Mouse (Mus musculus): ENCODE measurements at regions not wholly inside any gene's neighbourhood (a gene's known extent, or its start where the extent isn't known, plus 50 kb on each side); places are given as distances from the start of the nearest gene placed in this dataset.

- TF ChIP-seq CTCF (IDR thresholded peaks at IDR 0.05; ENCODE audit: insufficient read depth, low read depth, low read length): no peak
- TF ChIP-seq POLR2A (IDR thresholded peaks at IDR 0.05; ENCODE audit: insufficient read depth, low read depth, low read length): no peak
- H3K27ac ChIP-seq (ENCODE audit: insufficient read depth, low read depth, low read length): no peak overlapping the region
- no peaks in the 10 kb centered on the region for H3K4me1 ChIP-seq (ENCODE audit: control insufficient read depth, insufficient read depth, low read length)
- H3K4me3 ChIP-seq (ENCODE audit: insufficient read depth, low read depth, low read length): peak overlapping the region; percentile 19; the same call in 1 of the 2 replicates
- WGBS: 59% methylated on average over 21 of the region's 21 CpGs
Measured at GRCm38 (mm10) chr3:54587127-54587995, 105.2 kb upstream of the Supt20 start.

- WGBS: 79% methylated on average over 5 of the region's 5 CpGs
- Histone ChIP-seq H3K4me1 (ENCODE audit: control insufficient read depth, insufficient read depth, low read length) (no peaks in the 10 kb centered on the region), H3K4me3 (ENCODE audit: insufficient read depth, low read depth, low read length) (no peak overlapping the region), H3K27ac (ENCODE audit: insufficient read depth, low read depth, low read length) (no peak overlapping the region)
- TF ChIP-seq CTCF (IDR thresholded peaks at IDR 0.05; ENCODE audit: insufficient read depth, low read depth, low read length) (no peak), POLR2A (IDR thresholded peaks at IDR 0.05; ENCODE audit: insufficient read depth, low read depth, low read length) (no peak)
Measured at GRCm38 (mm10) chr3:54588198-54588597, 104.4 kb upstream of the Supt20 start.

GRCm38 (mm10) chr3:54589976-54590375 is 102.6 kb upstream of the Supt20 start:
- no peaks in the 10 kb centered on the region for H3K4me1 ChIP-seq (ENCODE audit: control insufficient read depth, insufficient read depth, low read length)
- WGBS: 79% methylated on average over 9 of the region's 9 CpGs
- no peak overlapping the region for H3K27ac ChIP-seq (ENCODE audit: insufficient read depth, low read depth, low read length)
- TF ChIP-seq CTCF (IDR thresholded peaks at IDR 0.05; ENCODE audit: insufficient read depth, low read depth, low read length) (no peak), POLR2A (IDR thresholded peaks at IDR 0.05; ENCODE audit: insufficient read depth, low read depth, low read length) (no peak)
- no peak overlapping the region for H3K4me3 ChIP-seq (ENCODE audit: insufficient read depth, low read depth, low read length)

- H3K4me3 ChIP-seq (ENCODE audit: insufficient read depth, low read depth, low read length): no peak overlapping the region
Measured at GRCm38 (mm10) chr3:54591160-54591559, 101.4 kb upstream of the Supt20 start.

GRCm38 (mm10) chr3:54592064-54592463 is 100.5 kb upstream of the Supt20 start:
- no peak overlapping the region for H3K4me3 ChIP-seq (ENCODE audit: insufficient read depth, low read depth, low read length)
- 92% methylated on average over 2 of the region's 2 CpGs for WGBS
- no peak overlapping the region for H3K27ac ChIP-seq (ENCODE audit: insufficient read depth, low read depth, low read length)
- TF ChIP-seq CTCF (IDR thresholded peaks at IDR 0.05; ENCODE audit: insufficient read depth, low read depth, low read length) (no peak), POLR2A (IDR thresholded peaks at IDR 0.05; ENCODE audit: insufficient read depth, low read depth, low read length) (no peak)
- no peaks in the 10 kb centered on the region for H3K4me1 ChIP-seq (ENCODE audit: control insufficient read depth, insufficient read depth, low read length)

More at GRCm38 (mm10) chr3:54591160-54591559, 101.4 kb upstream of the Supt20 start:
- H3K27ac ChIP-seq (ENCODE audit: insufficient read depth, low read depth, low read length): no peak overlapping the region
- TF ChIP-seq POLR2A (IDR thresholded peaks at IDR 0.05; ENCODE audit: insufficient read depth, low read depth, low read length) (no peak), CTCF (IDR thresholded peaks at IDR 0.05; ENCODE audit: insufficient read depth, low read depth, low read length) (no peak)
- 74% methylated on average over 3 of the region's 3 CpGs for WGBS
- no peaks in the 10 kb centered on the region for H3K4me1 ChIP-seq (ENCODE audit: control insufficient read depth, insufficient read depth, low read length)

- TF ChIP-seq CTCF (IDR thresholded peaks at IDR 0.05; ENCODE audit: insufficient read depth, low read depth, low read length) (no peak), POLR2A (IDR thresholded peaks at IDR 0.05; ENCODE audit: insufficient read depth, low read depth, low read length) (no peak)
- 78% methylated on average over 14 of the region's 14 CpGs for WGBS
Measured at GRCm38 (mm10) chr3:54592655-54593428, 99.8 kb upstream of the Supt20 start.

GRCm38 (mm10) chr3:54595193-54595592 is 97.4 kb upstream of the Supt20 start:
- Histone ChIP-seq H3K4me3 (ENCODE audit: insufficient read depth, low read depth, low read length) (no peak overlapping the region), H3K4me1 (ENCODE audit: control insufficient read depth, insufficient read depth, low read length) (no peaks in the 10 kb centered on the region), H3K27ac (ENCODE audit: insufficient read depth, low read depth, low read length) (no peak overlapping the region)
- 90% methylated on average over 3 of the region's 3 CpGs for WGBS
- no peak for TF ChIP-seq POLR2A (IDR thresholded peaks at IDR 0.05; ENCODE audit: insufficient read depth, low read depth, low read length)
- TF ChIP-seq CTCF (IDR thresholded peaks at IDR 0.05; ENCODE audit: insufficient read depth, low read depth, low read length): no peak

More at GRCm38 (mm10) chr3:54592655-54593428, 99.8 kb upstream of the Supt20 start:
- Histone ChIP-seq H3K4me3 (ENCODE audit: insufficient read depth, low read depth, low read length) (no peak overlapping the region), H3K4me1 (ENCODE audit: control insufficient read depth, insufficient read depth, low read length) (no peaks in the 10 kb centered on the region), H3K27ac (ENCODE audit: insufficient read depth, low read depth, low read length) (no peak overlapping the region)

- 65% methylated on average over 11 of the region's 11 CpGs for WGBS
- TF ChIP-seq POLR2A (IDR thresholded peaks at IDR 0.05; ENCODE audit: insufficient read depth, low read depth, low read length) (no peak), CTCF (IDR thresholded peaks at IDR 0.05; ENCODE audit: insufficient read depth, low read depth, low read length) (no peak)
- Histone ChIP-seq H3K4me1 (ENCODE audit: control insufficient read depth, insufficient read depth, low read length) (no peaks in the 10 kb centered on the region), H3K4me3 (ENCODE audit: insufficient read depth, low read depth, low read length) (no peak overlapping the region), H3K27ac (ENCODE audit: insufficient read depth, low read depth, low read length) (no peak overlapping the region)
Measured at GRCm38 (mm10) chr3:54597326-54598274, 95.0 kb upstream of the Supt20 start.
